15 mouse cellular contexts compared by ENCODE assay signal in the genomic region with DNA sequence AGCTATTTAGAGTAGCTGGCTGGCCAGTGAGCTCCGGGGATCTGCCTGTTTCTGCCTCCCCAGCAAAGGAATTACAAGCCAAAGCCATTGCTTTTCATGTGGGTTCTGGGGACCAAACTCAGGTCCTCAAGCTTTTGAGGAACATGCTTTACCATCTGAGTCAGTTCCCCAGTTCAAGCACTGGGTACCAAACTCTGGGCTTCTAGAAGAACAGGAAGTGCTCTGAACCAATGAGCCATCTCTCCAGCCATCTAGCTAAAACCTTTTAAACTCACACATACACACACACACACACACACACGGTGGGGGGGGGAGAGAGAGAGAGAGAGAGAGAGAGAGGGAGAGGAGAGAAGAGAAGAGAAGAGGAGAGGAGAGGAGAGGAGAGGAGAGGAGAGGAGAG.
"Had no signal": no experiment of that assay in that cellular context is flagged by ENCODE, and none has a peak within 500 bp of the region (broad histone marks: within the 10 kb centered on the region; RNA-seq: fewer than 3 reads in every experiment).

No protein-coding gene starts in this region.

- H3K27me3 ChIP-seq: intestine, embryonic 15.5 days; limb, embryonic 15.5 days; midbrain, embryonic 15.5 days; neural tube, embryonic 12.5 days; stomach, embryonic 15.5 days had no signal

- H3K4me1 ChIP-seq: intestine, embryonic 15.5 days; midbrain, embryonic 15.5 days; neural tube, embryonic 12.5 days; stomach, embryonic 15.5 days had no signal

- H3K27ac ChIP-seq: hindbrain, postnatal 0 days; intestine, embryonic 15.5 days; layer of hippocampus, adult 2 months; limb, embryonic 15.5 days; midbrain, embryonic 15.5 days; neural tube, embryonic 12.5 days; stomach, embryonic 15.5 days had no signal

- DNase-seq: kidney, adult 18-20 months; kidney, postnatal 10 days; kidney, postnatal 4 days; lung, adult 18-20 months; retina, postnatal 1 day; right cerebral cortex, postnatal 4 days; thymus, adult 2 months; thymus, postnatal 25 days had no signal

- H3K36me3 ChIP-seq: intestine, embryonic 15.5 days; limb, embryonic 15.5 days; midbrain, embryonic 15.5 days; neural tube, embryonic 12.5 days; stomach, embryonic 15.5 days had no signal

- H3K4me3 ChIP-seq: intestine, embryonic 15.5 days; layer of hippocampus, adult 2 months; limb, embryonic 15.5 days; midbrain, embryonic 15.5 days; neural tube, embryonic 12.5 days; stomach, embryonic 15.5 days had no signal

- ATAC-seq: hindbrain, postnatal 0 days; intestine, embryonic 15.5 days; midbrain, embryonic 15.5 days had no signal
